Mouse (Mus musculus) midbrain, embryonic 12.5 days (tissue): ENCODE data around the gene Dapk1. TPM values are rescaled to one million over a fixed set of nuclear protein-coding genes. Genes with fewer than 3 reads are reported as not detected.

Source experiments
- ATAC-seq: fragments of 200-750 bp; cut with Nextera tagmentation; 2 replicates; pipeline ENCODE4 v1.8.0; 2017; ENCODE audit warnings: low read depth, moderate TSS enrichment, moderate library complexity; ENCODE audit not compliant: low FRiP score
- H3K27ac ChIP-seq: fragments of 300-500 bp; sonication (generic); replicated peaks from 2 replicates; pipeline ENCODE4 v1.5.1; 2016; ENCODE audit warnings: mild to moderate bottlenecking
- H3K27me3 ChIP-seq: fragments of 300-500 bp; sonication (generic); 2 replicates; pipeline ENCODE4 v1.6.1; 2016; ENCODE audit warnings: mild to moderate bottlenecking
- H3K36me3 ChIP-seq: fragments of 300-500 bp; sonication (generic); 2 replicates; pipeline ENCODE4 v1.6.1; 2016
- H3K4me1 ChIP-seq: fragments of 300-500 bp; sonication (generic); 2 replicates; pipeline ENCODE4 v1.6.1; 2016
- H3K4me2 ChIP-seq: fragments of 300-500 bp; sonication (generic); replicated peaks from 2 replicates; pipeline ENCODE4 v1.6.1; 2016; ENCODE audit warnings: mild to moderate bottlenecking, moderate library complexity
- H3K4me3 ChIP-seq: fragments of 300-500 bp; sonication (generic); 2 replicates; pipeline ENCODE4 v1.5.1; 2016; ENCODE audit warnings: mild to moderate bottlenecking
- H3K9ac ChIP-seq: fragments of 300-500 bp; sonication (generic); replicated peaks from 2 replicates; pipeline ENCODE4 v1.6.1; 2016; ENCODE audit warnings: mild to moderate bottlenecking, moderate library complexity
- H3K9me3 ChIP-seq: fragments of 300-500 bp; sonication (generic); 2 replicates; pipeline ENCODE4 v1.6.1; 2016; ENCODE audit warnings: mild to moderate bottlenecking
- WGBS: fragments of 180-500 bp; shearing (Covaris S2); methylation state at CpG from one replicate; pipeline ENCODE4 v1.1.7; 2016; 5-methylcytosine and 5-hydroxymethylcytosine counted together
- polyA plus RNA-seq: library from polyadenylated mRNA; unstranded; fragments of >200 nt; fragmentation: Nextera tagmentation; extraction: Ambion mirVana; gene quantifications from 2 replicates; pipeline ENCODE4 v1.2.1, GENCODE M21; 2016

Dapk1 gene
- 36.1 and 36.7 TPM in 2 replicates for polyA plus RNA-seq

GRCm38 (mm10) chr13:60601436-60602415 is at the start of gene Dapk1:
TSS of gene Dapk1 (plus strand) at chr13:60601947.
- Histone ChIP-seq H3K4me2 (peak within 1 kb of the TSS; percentile 66), H3K4me1 (peaks cover 18% of the 10 kb centered on the region), H3K27me3 (no peaks in the 10 kb centered on the region), H3K27ac (peak within 1 kb of the TSS; percentile 92), H3K9me3 (no peaks in the 10 kb centered on the region), H3K9ac (peak within 1 kb of the TSS; percentile 89), H3K4me3 (peak within 1 kb of the TSS; percentile 80), H3K36me3 (peaks cover 15% of the 10 kb centered on the region; the same call in 1 of the 2 replicates)
- WGBS: under 1% methylated on average over 79 of the region's 90 CpGs
- peak; percentile 92 for ATAC-seq

- Histone ChIP-seq H3K9me3 (no peaks in the 10 kb centered on the region), H3K27me3 (no peaks in the 10 kb centered on the region), H3K36me3 (no peaks in the 10 kb centered on the region), H3K4me3 (no peak overlapping the region), H3K9ac (no peak overlapping the region), H3K27ac (no peak overlapping the region), H3K4me1 (no peaks in the 10 kb centered on the region), H3K4me2 (no peak overlapping the region)
- 72% methylated on average over 3 of the region's 3 CpGs for WGBS
- no peak for ATAC-seq
Measured at GRCm38 (mm10) chr13:60553326-60553725, 48.4 kb upstream of the Dapk1 start.

GRCm38 (mm10) chr13:60556476-60556875 is 45.3 kb upstream of the Dapk1 start:
- no peak overlapping the region for H3K4me2 ChIP-seq
- no peaks in the 10 kb centered on the region for H3K27me3 ChIP-seq
- no peak overlapping the region for H3K4me3 ChIP-seq
- H3K4me1 ChIP-seq: no peaks in the 10 kb centered on the region
- no peak overlapping the region for H3K27ac ChIP-seq
- H3K9me3 ChIP-seq: no peaks in the 10 kb centered on the region
- no peak for ATAC-seq
- no peaks in the 10 kb centered on the region for H3K36me3 ChIP-seq
- no peak overlapping the region for H3K9ac ChIP-seq

- Histone ChIP-seq H3K9ac (no peak overlapping the region), H3K36me3 (no peaks in the 10 kb centered on the region), H3K9me3 (no peaks in the 10 kb centered on the region), H3K4me1 (no peaks in the 10 kb centered on the region), H3K4me2 (no peak overlapping the region), H3K27me3 (no peaks in the 10 kb centered on the region), H3K4me3 (no peak overlapping the region), H3K27ac (no peak overlapping the region)
- ATAC-seq: no peak
Measured at GRCm38 (mm10) chr13:60556911-60557310, 44.8 kb upstream of the Dapk1 start.

- no peak overlapping the region for H3K4me2 ChIP-seq
- 0 out of 2 replicates have a peak, but pooled peaks cover 4% of the 10 kb centered on the region for H3K9me3 ChIP-seq
- H3K27me3 ChIP-seq: no peaks in the 10 kb centered on the region
- no peak overlapping the region for H3K27ac ChIP-seq
- ATAC-seq: no peak
- H3K36me3 ChIP-seq: no peaks in the 10 kb centered on the region
- no peaks in the 10 kb centered on the region for H3K4me1 ChIP-seq
- H3K4me3 ChIP-seq: no peak overlapping the region
- 68% methylated on average over 6 of the region's 6 CpGs for WGBS
- no peak overlapping the region for H3K9ac ChIP-seq
Measured at GRCm38 (mm10) chr13:60564303-60564702, 37.4 kb upstream of the Dapk1 start.

GRCm38 (mm10) chr13:60568934-60569548 is 32.7 kb upstream of the Dapk1 start:
- Histone ChIP-seq H3K4me1 (no peaks in the 10 kb centered on the region), H3K4me2 (no peak overlapping the region), H3K27me3 (no peaks in the 10 kb centered on the region), H3K36me3 (no peaks in the 10 kb centered on the region), H3K9ac (no peak overlapping the region), H3K4me3 (no peak overlapping the region), H3K27ac (no peak overlapping the region), H3K9me3 (0 out of 2 replicates have a peak, but pooled peaks cover 11% of the 10 kb centered on the region)
- WGBS: 100% methylated on average over 1 of the region's 1 CpGs
- ATAC-seq: no peak

GRCm38 (mm10) chr13:60569549-60569941 is 32.2 kb upstream of the Dapk1 start:
- Histone ChIP-seq H3K4me2 (no peak overlapping the region), H3K27ac (no peak overlapping the region), H3K36me3 (no peaks in the 10 kb centered on the region), H3K4me1 (no peaks in the 10 kb centered on the region), H3K9ac (no peak overlapping the region), H3K4me3 (no peak overlapping the region), H3K9me3 (0 out of 2 replicates have a peak, but pooled peaks cover 11% of the 10 kb centered on the region), H3K27me3 (no peaks in the 10 kb centered on the region)
- WGBS: 95% methylated on average over 1 of the region's 1 CpGs
- ATAC-seq: no peak

- H3K36me3 ChIP-seq: no peaks in the 10 kb centered on the region
- no peak overlapping the region for H3K4me2 ChIP-seq
- H3K27ac ChIP-seq: no peak overlapping the region
- no peaks in the 10 kb centered on the region for H3K4me1 ChIP-seq
- H3K9me3 ChIP-seq: 0 out of 2 replicates have a peak, but pooled peaks cover 7% of the 10 kb centered on the region
- no peaks in the 10 kb centered on the region for H3K27me3 ChIP-seq
- WGBS: 75% methylated on average over 3 of the region's 3 CpGs
- no peak for ATAC-seq
- no peak overlapping the region for H3K4me3 ChIP-seq
- no peak overlapping the region for H3K9ac ChIP-seq
Measured at GRCm38 (mm10) chr13:60573541-60573940, 28.2 kb upstream of the Dapk1 start.

- Histone ChIP-seq H3K9me3 (0 out of 2 replicates have a peak, but pooled peaks cover 7% of the 10 kb centered on the region), H3K9ac (no peak overlapping the region), H3K36me3 (no peaks in the 10 kb centered on the region), H3K4me2 (no peak overlapping the region), H3K27ac (no peak overlapping the region), H3K4me3 (no peak overlapping the region), H3K4me1 (no peaks in the 10 kb centered on the region), H3K27me3 (no peaks in the 10 kb centered on the region)
- ATAC-seq: no peak
- 79% methylated on average over 8 of the region's 8 CpGs for WGBS
Measured at GRCm38 (mm10) chr13:60573971-60574370, 27.8 kb upstream of the Dapk1 start.

- Histone ChIP-seq H3K9me3 (no peaks in the 10 kb centered on the region), H3K4me3 (no peak overlapping the region), H3K4me2 (no peak overlapping the region), H3K36me3 (no peaks in the 10 kb centered on the region), H3K4me1 (no peaks in the 10 kb centered on the region), H3K27ac (no peak overlapping the region), H3K27me3 (no peaks in the 10 kb centered on the region), H3K9ac (no peak overlapping the region)
- WGBS: 86% methylated on average over 3 of the region's 3 CpGs
- no peak for ATAC-seq
Measured at GRCm38 (mm10) chr13:60578541-60578940, 23.2 kb upstream of the Dapk1 start.

GRCm38 (mm10) chr13:60594866-60595265 is 6.9 kb upstream of the Dapk1 start:
- Histone ChIP-seq H3K27me3 (no peaks in the 10 kb centered on the region), H3K9ac (no peak overlapping the region), H3K4me3 (no peak overlapping the region), H3K27ac (no peak overlapping the region), H3K4me2 (no peak overlapping the region), H3K36me3 (no peaks in the 10 kb centered on the region), H3K4me1 (no peaks in the 10 kb centered on the region), H3K9me3 (no peaks in the 10 kb centered on the region)
- no peak for ATAC-seq
- 79% methylated on average over 3 of the region's 3 CpGs for WGBS

GRCm38 (mm10) chr13:60595519-60595918 is 6.2 kb upstream of the Dapk1 start:
- 94% methylated on average over 6 of the region's 6 CpGs for WGBS
- Histone ChIP-seq H3K27me3 (no peaks in the 10 kb centered on the region), H3K27ac (no peak overlapping the region), H3K9me3 (no peaks in the 10 kb centered on the region), H3K9ac (no peak overlapping the region), H3K36me3 (no peaks in the 10 kb centered on the region), H3K4me2 (no peak overlapping the region), H3K4me1 (no peaks in the 10 kb centered on the region), H3K4me3 (no peak overlapping the region)
- ATAC-seq: no peak
